Mouse (Mus musculus): ENCODE data around the gene Med21.

The Med21 gene

DNA sequence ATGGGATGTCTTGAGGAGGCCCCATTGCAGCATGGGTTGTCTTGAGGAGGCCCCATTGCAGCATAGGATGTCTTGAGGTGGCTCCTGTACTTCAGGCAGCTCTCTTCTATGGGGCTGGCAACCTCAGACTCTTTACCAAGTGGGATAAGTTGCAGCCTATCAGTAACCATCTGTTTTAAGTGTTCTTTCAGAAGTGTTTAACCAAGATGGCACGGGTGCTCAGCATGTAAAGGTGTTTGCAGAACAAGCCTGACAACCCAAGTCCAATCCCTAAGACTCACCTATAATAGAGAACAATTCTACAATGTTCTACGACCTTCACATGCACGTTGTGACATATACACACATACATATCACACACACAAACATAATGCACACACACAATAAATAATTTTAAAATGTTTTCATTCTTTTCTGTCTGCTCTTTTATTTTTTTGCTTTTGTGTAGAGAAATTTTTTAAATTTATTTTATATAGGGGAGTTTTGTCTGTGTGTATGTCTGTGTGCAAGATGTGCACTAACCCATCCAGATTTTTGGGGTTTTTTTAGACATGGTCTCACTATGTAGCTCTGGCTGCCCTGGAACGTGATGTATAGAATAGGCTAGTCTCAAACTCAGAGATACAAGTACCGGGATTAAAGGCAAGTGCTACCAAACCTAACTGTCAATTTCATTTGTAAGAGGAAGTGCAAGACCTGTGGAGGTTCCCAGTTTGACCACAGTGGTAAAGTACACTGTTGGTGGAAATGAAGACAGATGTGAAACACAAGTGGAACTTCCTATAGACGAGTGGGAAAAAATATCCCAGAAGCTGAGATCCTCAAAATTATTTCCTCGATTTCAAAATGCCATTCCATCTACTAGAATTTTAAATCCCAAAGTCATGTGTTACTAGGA, 2.0 kb upstream of the Med21 start:
- no peak for DNase-seq (ENCODE audit: low spot score)

DNA sequence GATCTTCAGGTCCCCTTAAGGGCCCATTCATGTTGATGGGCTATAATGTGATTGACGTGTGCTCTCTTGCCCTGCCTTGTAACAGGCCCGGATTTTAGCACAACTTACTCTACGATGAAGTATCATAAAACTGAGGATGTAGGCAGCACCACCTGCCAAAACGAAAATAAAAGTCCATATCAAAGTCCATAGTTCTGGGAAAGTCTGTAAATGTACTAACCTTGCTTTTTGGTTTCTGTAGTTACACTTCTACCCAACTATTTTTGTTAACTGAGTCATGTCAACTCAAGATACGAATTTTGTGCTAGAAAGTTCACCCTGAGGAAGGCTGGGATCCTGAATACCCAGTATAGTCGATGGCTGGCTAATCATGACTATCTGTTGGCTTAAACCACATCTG, 1.4 kb upstream of the Med21 start:
- no peak for DNase-seq (ENCODE audit: low spot score)

DNA sequence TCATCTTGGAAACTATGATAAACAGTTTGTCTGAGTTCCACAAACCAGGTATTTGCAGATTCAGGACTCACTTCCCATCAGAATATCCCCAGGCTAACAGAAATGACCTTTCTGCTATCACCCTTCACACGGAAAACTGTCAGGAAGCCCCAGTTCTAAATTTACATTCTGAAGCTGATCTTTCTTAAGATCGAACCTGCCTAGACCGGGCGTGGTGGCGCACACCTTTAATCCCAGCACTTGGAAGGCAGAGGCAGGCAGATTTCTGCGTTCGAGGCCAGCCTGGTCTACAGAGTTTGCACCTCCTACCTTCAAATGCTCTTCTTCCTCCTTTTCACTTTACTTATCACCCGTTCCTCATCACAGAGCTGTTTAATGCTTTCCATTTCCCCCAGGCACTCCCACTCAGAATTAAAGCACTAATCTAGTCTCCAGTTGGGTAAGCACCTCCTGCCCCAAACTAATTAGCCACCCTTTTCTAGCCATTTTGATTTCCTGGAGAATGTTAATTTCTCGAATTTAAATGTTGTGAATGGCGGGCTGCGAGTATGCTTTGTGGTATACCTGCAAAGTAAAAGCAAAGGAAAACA, 631 bp upstream of the Med21 start:
- no peak for DNase-seq (ENCODE audit: low spot score)

DNA sequence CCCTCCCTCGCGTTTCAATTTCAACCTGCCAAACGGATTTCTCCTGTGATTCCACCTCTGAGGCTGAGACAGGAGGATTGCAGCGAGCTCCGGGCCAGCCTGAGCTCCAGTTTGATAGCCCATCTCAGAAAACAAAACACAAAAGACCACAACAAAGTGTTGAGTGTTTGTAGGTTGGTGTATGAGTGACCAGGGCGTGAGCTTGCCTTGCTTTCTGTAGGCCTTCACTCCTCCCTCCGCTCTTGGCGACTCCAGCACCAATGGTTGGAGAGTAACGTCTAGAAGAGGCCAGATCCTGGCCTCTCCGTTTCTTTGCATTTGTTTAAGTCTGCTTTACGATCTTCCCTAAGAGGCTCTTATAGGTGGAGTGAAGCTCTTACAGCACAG, 830 bp downstream of the Med21 start:
- DNase-seq (ENCODE audit: low spot score): peak; percentile 47

DNA sequence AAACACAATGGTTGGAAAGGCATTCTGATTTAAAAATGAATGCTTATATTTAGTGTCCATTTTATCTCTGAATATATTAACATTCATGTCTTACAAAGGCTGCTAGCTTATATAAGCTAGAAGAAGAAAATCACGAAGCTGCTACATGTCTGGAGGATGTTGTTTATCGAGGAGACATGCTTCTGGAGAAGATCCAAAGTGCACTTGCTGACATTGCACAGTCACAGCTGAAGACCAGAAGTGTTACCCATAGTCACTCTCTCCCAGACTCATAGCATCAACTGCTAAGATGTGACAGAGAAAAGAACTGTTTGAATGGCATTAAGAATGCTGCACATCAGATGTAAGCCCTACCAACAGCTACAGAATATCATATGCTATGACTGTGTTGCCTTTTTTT, 7.7 kb downstream of the Med21 start:
- no peak for DNase-seq (ENCODE audit: low spot score)

DNA sequence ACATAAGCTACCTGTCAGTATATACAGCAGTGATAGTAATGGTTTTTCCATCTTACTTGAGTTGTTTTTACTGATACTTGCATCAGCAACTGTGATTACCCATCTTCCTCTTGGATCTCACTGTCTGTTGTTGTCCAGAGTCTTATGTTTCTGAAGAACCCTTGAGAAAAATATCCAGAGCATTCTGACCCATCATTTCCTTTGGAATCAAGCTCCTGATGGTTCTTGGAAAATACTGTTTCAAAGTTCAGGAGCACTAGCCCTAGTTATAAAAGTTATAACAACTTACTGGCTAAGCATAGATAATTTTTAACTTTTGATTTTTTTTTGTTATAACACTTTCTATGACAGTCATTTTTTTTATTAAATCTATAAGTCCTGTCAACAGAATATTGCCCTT, 9.1 kb downstream of the Med21 start:
- no peak for DNase-seq (ENCODE audit: low spot score)

DNA sequence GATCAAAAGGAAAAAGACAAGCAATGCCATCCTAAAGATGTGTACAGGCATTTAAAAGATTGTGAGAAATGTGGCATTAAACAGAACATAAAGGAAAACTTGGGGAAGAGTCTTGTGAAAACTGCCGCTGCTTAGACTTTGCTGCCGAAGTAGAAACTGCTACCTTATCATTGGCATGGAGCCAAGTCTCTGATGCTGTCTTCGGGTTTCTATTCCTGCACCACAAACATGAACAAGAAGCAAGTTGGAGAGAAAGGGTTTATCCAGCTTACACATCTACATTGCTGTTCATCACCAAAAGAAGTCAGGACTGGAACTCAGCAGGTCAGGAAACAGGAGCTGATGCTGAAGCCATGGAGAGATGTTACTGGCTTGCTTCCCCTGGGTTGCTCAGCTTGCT, 10.8 kb downstream of the Med21 start:
- DNase-seq (ENCODE audit: low spot score): no peak

DNA sequence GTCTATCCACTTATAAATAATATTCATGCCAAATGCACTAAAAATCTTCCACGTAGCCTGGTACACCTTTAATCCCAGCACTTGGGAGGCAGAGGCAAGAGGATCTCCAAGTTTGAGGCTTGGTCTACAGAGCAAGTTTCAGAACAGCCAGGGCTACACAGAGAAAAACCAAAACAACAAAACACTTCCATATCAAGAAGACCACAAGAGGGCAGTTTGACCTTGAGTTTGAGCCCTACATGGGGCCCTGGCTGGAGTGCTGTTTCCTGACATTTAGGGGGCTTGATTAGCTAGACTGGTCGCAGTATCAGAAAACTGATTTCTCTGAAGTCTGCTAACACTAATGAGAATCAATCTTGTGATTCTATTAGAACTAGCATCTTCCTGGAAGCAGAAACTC, 18.2 kb downstream of the Med21 start:
- DNase-seq (ENCODE audit: low spot score): peak; percentile 57

DNA sequence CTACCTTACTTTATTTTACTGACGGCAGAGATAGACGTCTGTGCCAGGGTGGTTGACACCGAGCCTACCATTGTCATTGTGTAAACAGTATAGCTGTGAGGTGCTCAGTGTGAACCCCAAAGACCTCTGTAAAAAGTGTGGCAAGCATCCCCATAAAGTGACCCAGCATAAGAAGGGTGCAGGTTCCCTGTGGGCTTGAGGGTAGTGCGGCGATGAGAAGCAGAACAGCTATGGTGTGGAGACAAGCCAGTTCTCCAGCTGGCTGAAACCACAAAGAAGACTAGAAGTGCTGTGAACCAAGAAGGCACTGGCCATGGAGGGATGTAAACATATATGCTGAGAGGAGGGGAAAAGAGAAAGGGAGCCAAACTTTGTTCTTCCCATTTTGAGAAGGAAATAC, 19.3 kb downstream of the Med21 start:
- DNase-seq (ENCODE audit: low spot score): no peak

DNA sequence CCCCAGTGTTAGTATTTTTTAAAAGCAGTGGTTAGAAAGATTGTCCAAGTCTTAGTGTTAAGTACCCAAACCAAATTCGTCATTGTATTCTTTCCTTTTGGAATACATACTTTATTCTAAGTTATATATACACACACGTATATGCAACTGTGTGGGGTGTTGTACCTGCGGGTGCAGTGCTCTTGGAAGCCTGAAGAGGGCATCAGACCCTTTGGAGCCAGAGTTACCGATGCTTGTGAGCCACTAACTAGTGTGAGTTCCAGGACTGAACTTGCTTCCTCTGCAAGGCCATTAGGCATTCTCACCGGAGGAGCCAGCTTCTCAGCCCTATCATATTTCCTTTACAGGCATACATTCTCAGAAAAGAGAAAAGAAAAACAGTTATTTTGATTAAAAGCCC, 20.3 kb downstream of the Med21 start:
- peak; percentile 35 for DNase-seq (ENCODE audit: low spot score)

DNA sequence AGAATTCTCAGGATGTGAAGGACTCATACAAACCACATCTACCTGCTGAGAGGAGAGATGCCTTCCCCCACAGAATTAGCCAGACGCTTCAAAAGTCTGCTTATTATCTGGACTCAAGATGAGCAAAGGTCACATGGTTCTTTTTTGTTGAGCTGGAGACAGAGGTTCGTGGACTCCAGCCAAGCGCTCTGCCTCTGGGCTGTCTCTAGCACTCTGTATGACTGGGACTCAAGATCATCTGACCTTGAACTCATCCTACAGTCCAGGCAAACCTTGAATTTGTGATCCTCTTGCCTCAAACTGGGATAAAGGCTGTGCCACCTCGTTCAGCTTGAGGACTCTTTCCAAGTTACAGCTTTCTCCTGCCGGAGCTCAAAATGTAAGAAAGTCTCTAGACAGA, 21.8 kb downstream of the Med21 start:
- peak; percentile 41 for DNase-seq (ENCODE audit: low spot score)

DNA sequence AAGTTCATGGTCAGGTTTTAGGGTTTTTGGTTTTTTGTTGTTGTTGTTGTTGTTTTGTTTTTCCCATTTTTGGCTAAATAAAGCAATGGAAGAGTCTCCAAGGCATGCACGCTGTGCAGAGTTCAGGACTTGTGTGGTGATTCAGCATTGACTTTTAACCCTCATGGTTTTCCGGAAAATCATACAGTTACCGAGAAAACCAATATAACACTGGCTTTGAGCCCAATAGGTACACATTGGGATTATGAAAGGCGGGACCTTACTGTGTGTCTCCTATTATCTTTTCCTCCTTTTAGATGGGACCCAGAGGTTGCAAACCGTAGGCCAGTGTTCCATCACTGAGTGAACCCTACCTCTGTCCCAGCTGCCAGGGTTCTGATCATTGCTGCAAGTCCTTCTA, 22.6 kb downstream of the Med21 start:
- DNase-seq (ENCODE audit: low spot score): no peak

DNA sequence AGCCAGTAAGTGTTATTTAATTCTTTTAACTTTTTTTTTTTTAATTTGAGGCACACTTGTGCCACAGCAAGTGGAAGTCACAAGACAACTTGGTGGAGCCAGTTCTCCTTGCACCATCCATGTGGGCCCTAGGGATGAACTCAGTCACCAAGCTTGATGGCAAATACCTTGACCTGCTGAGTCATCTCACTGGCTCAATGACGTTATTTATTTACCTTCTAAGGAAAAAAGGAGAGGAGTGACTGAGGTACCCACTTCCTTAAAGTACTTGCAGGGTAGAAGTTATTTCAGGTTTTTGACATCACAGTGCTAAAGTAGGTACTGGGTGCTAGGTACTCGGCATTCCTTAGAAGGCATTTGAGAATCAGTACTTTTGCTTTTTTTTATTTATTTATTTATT, 23.1 kb downstream of the Med21 start:
- DNase-seq (ENCODE audit: low spot score): no peak

DNA sequence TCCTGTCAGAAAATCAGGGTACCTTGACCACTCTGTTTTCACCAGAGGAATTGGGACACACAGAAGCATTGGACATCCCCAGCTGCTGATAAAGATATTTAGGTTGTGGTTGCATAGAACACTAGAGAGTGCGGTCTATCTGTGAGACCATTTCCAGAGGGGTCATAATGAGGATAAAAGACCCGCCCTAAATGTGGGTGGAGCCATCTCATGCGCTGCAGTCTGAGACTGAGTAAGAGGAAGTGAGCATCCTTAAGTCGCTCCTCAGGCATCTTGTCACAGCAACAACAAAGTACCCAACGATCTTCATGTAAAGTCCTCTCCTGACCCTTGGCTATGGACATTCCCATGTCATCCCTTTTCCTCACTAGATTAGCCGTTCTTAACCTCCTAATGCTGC, 24.5 kb downstream of the Med21 start:
- DNase-seq (ENCODE audit: low spot score): no peak

DNA sequence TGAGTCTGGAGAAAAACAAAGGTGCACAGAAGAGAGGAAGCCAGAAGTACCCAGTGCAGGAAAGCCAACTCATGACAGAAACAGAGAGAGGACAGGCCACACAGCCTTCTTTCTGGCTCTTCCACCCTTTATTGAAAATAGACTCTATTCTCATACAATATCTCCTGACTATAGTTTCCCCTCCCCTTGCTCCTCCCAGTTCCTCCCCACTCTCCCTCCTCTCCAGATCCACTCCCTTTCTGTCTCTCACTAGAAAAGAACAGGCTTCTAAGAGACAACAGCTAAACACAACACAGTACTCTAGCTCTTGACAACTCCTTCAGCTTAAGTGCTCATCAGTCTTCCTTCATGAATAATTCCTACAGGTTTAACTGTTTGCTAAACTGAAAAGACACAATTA, 26.3 kb downstream of the Med21 start:
- DNase-seq (ENCODE audit: low spot score): peak; percentile 31

DNA sequence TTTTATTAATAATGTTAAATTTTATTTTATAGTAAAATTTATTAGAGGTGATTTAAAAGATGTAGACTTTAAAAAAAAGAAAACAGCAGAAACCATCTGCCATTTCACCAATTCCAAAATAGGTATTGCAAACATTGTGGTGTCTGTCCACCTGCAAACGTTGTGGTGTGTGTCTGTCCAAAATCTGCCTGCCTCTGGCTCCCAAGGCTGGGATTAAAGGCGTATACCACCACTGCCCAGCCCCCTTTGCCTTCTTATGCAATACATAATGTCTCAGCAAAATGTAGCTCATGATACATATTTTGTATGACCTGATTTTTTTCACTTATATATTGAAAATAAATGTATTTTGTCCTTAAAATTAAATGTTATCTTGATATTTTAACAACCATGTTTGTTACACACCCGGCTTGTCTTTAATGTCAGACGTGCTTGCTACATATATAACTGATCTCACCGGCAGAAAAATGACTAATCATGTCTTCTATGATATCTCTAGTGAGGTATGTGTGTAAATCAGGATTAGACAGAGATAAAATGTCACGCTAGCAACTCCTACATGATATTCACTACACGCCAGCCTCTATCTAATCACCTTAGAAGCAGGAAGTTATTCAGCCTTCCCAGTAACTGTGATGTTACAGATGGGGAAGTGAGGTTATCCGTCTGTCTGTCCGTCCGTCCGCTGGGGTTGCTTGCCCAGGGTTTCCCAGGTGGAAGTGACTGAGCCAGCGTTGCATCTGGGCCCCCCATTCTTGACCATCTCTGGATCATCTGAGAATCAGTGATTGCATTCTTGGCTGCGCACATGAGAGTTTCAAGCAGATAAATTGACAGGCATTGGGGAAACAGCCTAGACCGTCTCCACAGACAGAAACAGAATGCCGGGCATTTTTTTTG, 28.9 kb downstream of the Med21 start:
- DNase-seq (ENCODE audit: low spot score): no peak

DNA sequence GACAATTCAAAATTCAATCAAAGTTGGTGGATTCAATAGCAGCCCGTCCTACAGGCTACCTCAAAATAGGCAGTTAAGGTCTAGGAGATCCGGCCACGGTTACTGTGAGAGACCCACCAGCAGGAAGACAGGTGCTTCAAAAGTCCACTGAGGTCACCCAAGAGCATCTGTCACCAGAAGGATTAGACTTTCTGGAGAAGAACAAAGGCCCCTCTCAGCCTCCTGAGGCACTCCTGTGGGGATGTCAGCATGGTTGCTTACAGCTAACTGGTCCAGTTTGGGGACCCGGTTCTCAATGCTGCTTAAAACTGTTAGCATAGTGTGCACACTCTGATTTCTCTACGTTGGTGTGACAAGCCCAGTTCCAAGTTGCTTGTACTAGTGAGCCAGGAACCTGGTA, 29.8 kb downstream of the Med21 start:
- DNase-seq (ENCODE audit: low spot score): no peak

DNA sequence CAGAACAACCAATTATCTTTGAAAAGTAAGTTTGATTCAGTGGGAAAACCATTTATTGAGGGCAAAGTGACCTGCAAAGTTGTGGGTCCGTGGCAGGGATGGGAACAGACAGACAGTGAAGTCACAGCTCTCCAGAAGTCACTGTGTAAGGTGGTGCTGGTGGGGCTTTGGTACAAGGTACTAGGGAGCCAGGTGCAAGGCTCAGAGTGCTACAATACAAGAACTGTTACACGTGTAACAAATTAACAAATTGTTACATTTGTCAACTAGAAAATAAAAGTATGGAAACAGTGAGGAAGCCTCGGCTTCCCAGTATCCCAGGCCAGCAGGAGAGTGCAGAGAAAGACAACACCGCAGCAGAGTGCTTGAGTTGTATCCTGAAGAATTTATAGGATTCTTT, 31.3 kb downstream of the Med21 start:
- DNase-seq (ENCODE audit: low spot score): no peak

DNA sequence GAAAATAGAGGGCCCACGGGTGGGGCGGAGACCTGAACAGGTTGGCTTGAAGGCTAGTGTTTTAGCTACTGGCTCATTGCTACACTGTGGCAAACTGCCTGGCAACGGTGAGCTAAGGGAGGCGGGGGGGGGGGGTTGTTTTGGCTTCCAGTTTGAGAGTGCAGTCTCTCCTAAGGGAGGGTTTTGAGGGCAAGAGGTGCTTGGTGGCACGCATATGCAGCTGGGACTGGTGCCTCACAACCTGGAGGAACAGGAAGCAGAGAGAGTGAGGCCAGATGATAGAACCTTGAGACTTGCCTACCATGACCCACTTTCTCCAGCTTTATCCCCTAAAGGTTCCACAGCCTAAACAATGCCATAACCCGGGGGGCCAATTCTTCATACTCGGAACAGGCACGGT, 32.1 kb downstream of the Med21 start:
- no peak for DNase-seq (ENCODE audit: low spot score)

DNA sequence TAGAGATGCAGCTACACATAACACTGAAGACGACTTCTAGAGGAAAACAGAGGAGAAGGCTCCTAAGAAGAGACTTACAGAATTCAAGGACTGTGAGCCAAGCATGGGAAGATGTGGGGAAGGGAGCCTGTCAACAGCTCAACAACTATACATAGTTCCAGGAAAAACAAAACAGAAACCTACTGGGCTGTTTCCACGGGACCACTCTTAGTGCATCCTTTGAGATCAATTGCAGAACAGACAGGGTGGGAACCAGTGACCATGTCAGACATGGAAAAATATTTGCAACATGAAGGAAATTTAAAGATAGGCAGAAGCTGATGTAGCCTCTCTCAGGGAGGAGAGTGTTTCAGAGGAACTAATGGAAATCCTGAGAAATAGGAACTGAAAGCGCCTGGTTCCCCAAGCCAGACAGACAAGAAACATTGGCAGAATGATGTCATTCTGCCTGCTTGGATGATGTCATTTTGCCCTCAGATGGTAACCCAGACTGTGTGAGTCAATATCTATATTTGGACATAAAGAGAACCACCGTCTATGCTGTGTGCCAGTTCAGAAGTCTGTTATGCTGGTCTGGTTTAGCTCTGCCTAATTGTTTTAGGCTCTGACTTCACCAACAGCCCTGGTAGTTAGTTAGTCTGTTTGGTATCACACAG, 32.7 kb downstream of the Med21 start:
- DNase-seq (ENCODE audit: low spot score): no peak

DNA sequence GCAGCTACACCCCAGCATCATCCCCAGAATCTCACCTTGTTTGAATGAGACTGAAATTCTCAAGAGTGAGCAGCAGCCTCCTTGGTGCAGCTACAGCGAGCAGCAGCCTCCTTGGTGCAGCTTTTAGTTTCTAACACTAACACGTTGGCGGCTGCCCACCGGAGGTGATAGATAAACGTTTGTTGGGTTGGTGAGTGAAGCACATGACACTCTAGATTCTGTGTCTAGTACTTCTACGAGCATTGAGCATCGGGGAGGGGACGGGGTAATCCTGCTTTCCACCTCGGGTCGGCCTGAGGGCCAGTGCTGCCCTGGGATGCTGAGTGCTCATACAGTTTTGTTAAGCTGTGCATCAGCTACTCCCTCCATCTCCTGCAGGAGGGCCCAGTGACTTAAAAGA, 34.6 kb downstream of the Med21 start:
- no peak for DNase-seq (ENCODE audit: low spot score)

Measured in adipocyte (in vitro differentiated cells).